Mouse (Mus musculus) MEL (cell line): ENCODE results near the gene Igf1r. TPM values are rescaled to one million over a fixed set of nuclear protein-coding genes. Genes with fewer than 3 reads are reported as not detected.
A peak's percentile ranks its signal among the peaks of the same experiment; 100 is the strongest.

ENCODE experiments used
- DNase-seq: peaks from one replicate; pipeline ENCODE4 v3.0.0; 2011; ENCODE audit warnings: low read depth, low spot score
- H3K27ac ChIP-seq: 2 replicates; pipeline ENCODE4 v1.5.1; 2012; ENCODE audit warnings: low read depth, mild to moderate bottlenecking, control low read depth, low read length, moderate library complexity; ENCODE audit not compliant: control insufficient read depth
- H3K27me3 ChIP-seq, 2 experiments: fragments of 150-350 bp in 1 of 2; sonication (generic) in 1 of 2; 2 replicates each; pipeline ENCODE4 v1.6.1; 2012; ENCODE audit warnings: low read length in 2 of 2, mild to moderate bottlenecking in 2 of 2, improper control_type of control experiment in 1 of 2, moderate library complexity in 1 of 2; ENCODE audit not compliant: insufficient read depth in 2 of 2, control insufficient read depth in 1 of 2
- H3K36me3 ChIP-seq, 2 experiments: 2 replicates each; pipeline ENCODE4 v1.6.1; 2012 to 2014; ENCODE audit warnings: low read length in 2 of 2, improper control_type of control experiment in 1 of 2, inconsistent platforms in 1 of 2, mild to moderate bottlenecking in 1 of 2; ENCODE audit not compliant: insufficient read depth in 2 of 2, control insufficient read depth in 1 of 2
- H3K4me1 ChIP-seq, 2 experiments: fragments of 150-350 bp in 1 of 2; sonication (generic) in 1 of 2; 2 replicates each; pipeline ENCODE4 v1.6.1; 2012; ENCODE audit warnings: low read length in 2 of 2, improper control_type of control experiment in 1 of 2, mild to moderate bottlenecking in 1 of 2; ENCODE audit not compliant: insufficient read depth in 2 of 2, control insufficient read depth in 1 of 2
- H3K4me3 ChIP-seq, 2 experiments: fragments of 150-350 bp in 1 of 2; sonication (generic) in 1 of 2; 2 replicates each; pipeline ENCODE4 v1.5.1; 2012; ENCODE audit warnings: low read depth in 2 of 2, low read length in 2 of 2, mild to moderate bottlenecking in 2 of 2, moderate library complexity in 2 of 2, control low read depth in 1 of 2, improper control_type of control experiment in 1 of 2; ENCODE audit not compliant: control insufficient read depth in 1 of 2, insufficient read depth in 1 of 2
- H3K79me2 ChIP-seq: 2 replicates; pipeline ENCODE4 v1.6.1; 2012; ENCODE audit warnings: mild to moderate bottlenecking, low read length, moderate library complexity; ENCODE audit not compliant: control insufficient read depth, poor library complexity, insufficient read depth
- H3K9ac ChIP-seq: 2 replicates; pipeline ENCODE4 v1.6.1; 2012; ENCODE audit warnings: low read depth, mild to moderate bottlenecking, control low read depth, low read length, moderate library complexity; ENCODE audit not compliant: control insufficient read depth, poor library complexity, severe bottlenecking
- H3K9me3 ChIP-seq: fragments of 150-350 bp; sonication (generic); replicated peaks from 2 replicates; pipeline ENCODE4 v1.6.1; 2012; ENCODE audit warnings: mild to moderate bottlenecking, low read length, improper control_type of control experiment, moderate library complexity; ENCODE audit not compliant: insufficient read depth
- BHLHE40 ChIP-seq: IDR thresholded peaks from 2 replicates; pipeline ENCODE4 v1.6.1; 2012; ENCODE audit warnings: low read depth, mild to moderate bottlenecking, inconsistent platforms, low read length, improper control_type of control experiment, borderline replicate concordance
- CHD1 ChIP-seq: IDR thresholded peaks from 2 replicates; pipeline ENCODE4 v1.6.1; 2012; ENCODE audit warnings: low read depth, mild to moderate bottlenecking, inconsistent platforms, low read length, improper control_type of control experiment
- CHD2 ChIP-seq: IDR thresholded peaks from 2 replicates; pipeline ENCODE4 v1.6.1; 2011; ENCODE audit warnings: low read length, improper control_type of control experiment
- E2F4 ChIP-seq: IDR thresholded peaks from 2 replicates; pipeline ENCODE4 v1.6.1; 2011; ENCODE audit warnings: low read depth, low read length, improper control_type of control experiment, borderline replicate concordance
- ELF1 ChIP-seq: IDR thresholded peaks from 2 replicates; pipeline ENCODE4 v1.6.1; 2014; ENCODE audit warnings: low read depth, mild to moderate bottlenecking, inconsistent platforms, low read length, improper control_type of control experiment, moderate library complexity
- EP300 ChIP-seq, 2 experiments: IDR thresholded peaks; 2 replicates each; pipeline ENCODE4 v1.6.1; 2011; ENCODE audit warnings: improper control_type of control experiment in 2 of 2, low read length in 2 of 2, low read depth in 1 of 2, mild to moderate bottlenecking in 1 of 2
- ETS1 ChIP-seq: IDR thresholded peaks from 2 replicates; pipeline ENCODE4 v1.6.1; 2012; ENCODE audit warnings: low read depth, mild to moderate bottlenecking, inconsistent platforms, low read length, improper control_type of control experiment, moderate library complexity
- GABPA ChIP-seq: IDR thresholded peaks from 2 replicates; pipeline ENCODE4 v1.6.1; 2012; ENCODE audit warnings: low read depth, mild to moderate bottlenecking, inconsistent platforms, low read length, improper control_type of control experiment, moderate library complexity
- GATA1 ChIP-seq: IDR thresholded peaks from 2 replicates; pipeline ENCODE4 v1.6.1; 2011; ENCODE audit warnings: low read depth, low read length, improper control_type of control experiment
- HCFC1 ChIP-seq: IDR thresholded peaks from 2 replicates; pipeline ENCODE4 v1.6.1; 2012; ENCODE audit warnings: low read depth, mild to moderate bottlenecking, inconsistent platforms, low read length, improper control_type of control experiment, moderate library complexity
- JUND ChIP-seq: IDR thresholded peaks from 2 replicates; pipeline ENCODE4 v1.6.1; 2011; ENCODE audit warnings: low read depth, mild to moderate bottlenecking, improper control_type of control experiment, low read length
- MAFK ChIP-seq: IDR thresholded peaks from 2 replicates; pipeline ENCODE4 v1.6.1; 2011; ENCODE audit warnings: low read depth, mild to moderate bottlenecking, low read length, improper control_type of control experiment, borderline replicate concordance
- MAZ ChIP-seq: IDR thresholded peaks from 2 replicates; pipeline ENCODE4 v1.6.1; 2012; ENCODE audit warnings: low read depth, mild to moderate bottlenecking, inconsistent platforms, low read length, improper control_type of control experiment
- MEF2A ChIP-seq: IDR thresholded peaks from 2 replicates; pipeline ENCODE4 v1.6.1; 2014; ENCODE audit warnings: low read depth, mild to moderate bottlenecking, inconsistent platforms, low read length, improper control_type of control experiment; ENCODE audit not compliant: poor library complexity, insufficient replicate concordance, severe bottlenecking; ENCODE audit errors: extremely low read depth
- MXI1 ChIP-seq: IDR thresholded peaks from 2 replicates; pipeline ENCODE4 v1.6.1; 2011; ENCODE audit warnings: mild to moderate bottlenecking, low read depth, low read length, improper control_type of control experiment
- MYB ChIP-seq: IDR thresholded peaks from 2 replicates; pipeline ENCODE4 v1.6.1; 2011; ENCODE audit warnings: mild to moderate bottlenecking, low read depth, low read length, improper control_type of control experiment
- MYC ChIP-seq: IDR thresholded peaks from 2 replicates; pipeline ENCODE4 v1.6.1; 2011; ENCODE audit warnings: low read depth, mild to moderate bottlenecking, low read length, improper control_type of control experiment, moderate library complexity
- NELFE ChIP-seq: IDR thresholded peaks from 2 replicates; pipeline ENCODE4 v1.6.1; 2011; ENCODE audit warnings: low read depth, low read length, improper control_type of control experiment
- POLR2A ChIP-seq, 2 experiments: IDR thresholded peaks; 2 replicates each; pipeline ENCODE4 v1.6.1; 2011 to 2012; ENCODE audit warnings: low read length in 2 of 2, mild to moderate bottlenecking in 2 of 2, control low read depth in 1 of 2, improper control_type of control experiment in 1 of 2, low read depth in 1 of 2, moderate library complexity in 1 of 2; ENCODE audit not compliant: control insufficient read depth in 1 of 2, insufficient read depth in 1 of 2, poor library complexity in 1 of 2
- POLR2AphosphoS2 ChIP-seq: IDR thresholded peaks from 2 replicates; pipeline ENCODE4 v1.6.1; 2011; ENCODE audit warnings: low read length, improper control_type of control experiment
- RCOR1 ChIP-seq: IDR thresholded peaks from 2 replicates; pipeline ENCODE4 v1.6.1; 2012; ENCODE audit warnings: low read depth, mild to moderate bottlenecking, inconsistent platforms, low read length, improper control_type of control experiment
- SIN3A ChIP-seq: IDR thresholded peaks from 2 replicates; pipeline ENCODE4 v1.6.1; 2012; ENCODE audit warnings: low read length, improper control_type of control experiment, inconsistent platforms
- SMC3 ChIP-seq: IDR thresholded peaks from 2 replicates; pipeline ENCODE4 v1.6.1; 2011; ENCODE audit warnings: low read depth, low read length, improper control_type of control experiment
- TAL1 ChIP-seq: IDR thresholded peaks from 2 replicates; pipeline ENCODE4 v1.6.1; 2012; ENCODE audit warnings: mild to moderate bottlenecking, inconsistent platforms, low read length, moderate library complexity, mixed read lengths
- TCF12 ChIP-seq: IDR thresholded peaks from 2 replicates; pipeline ENCODE4 v1.6.1; 2014; ENCODE audit warnings: low read depth, mild to moderate bottlenecking, inconsistent platforms, low read length, improper control_type of control experiment, moderate library complexity
- UBTF ChIP-seq: IDR thresholded peaks from 2 replicates; pipeline ENCODE4 v1.6.1; 2012; ENCODE audit warnings: low read depth, mild to moderate bottlenecking, inconsistent platforms, low read length, improper control_type of control experiment, moderate library complexity, borderline replicate concordance; ENCODE audit not compliant: insufficient read depth
- USF1 ChIP-seq: IDR thresholded peaks from 2 replicates; pipeline ENCODE4 v1.6.1; 2014; ENCODE audit warnings: low read depth, mild to moderate bottlenecking, inconsistent platforms, low read length, improper control_type of control experiment, moderate library complexity
- ZKSCAN1 ChIP-seq: IDR thresholded peaks from 2 replicates; pipeline ENCODE4 v1.6.1; 2012; ENCODE audit warnings: low read depth, mild to moderate bottlenecking, inconsistent platforms, low read length, improper control_type of control experiment, moderate library complexity
- ZNF384 ChIP-seq: IDR thresholded peaks from 2 replicates; pipeline ENCODE4 v1.6.1; 2012; ENCODE audit warnings: low read depth, mild to moderate bottlenecking, inconsistent platforms, low read length, improper control_type of control experiment
- polyA plus RNA-seq, 2 experiments: library from polyadenylated mRNA; stranded (reverse) in 1 of 2; unstranded in 1 of 2; fragments of >175 nt in 1 of 2; fragments of >200 nt in 1 of 2; gene quantifications; 2 replicates each; pipeline versions ENCODE4 v1.2.1 to v1.2.4; 2012; ENCODE audit warnings: low replicate concordance in 2 of 2, low read depth in 1 of 2; ENCODE audit not compliant: insufficient read length in 2 of 2, insufficient read depth in 1 of 2, missing spikeins in 1 of 2
- total RNA-seq: library from RNA; depleted of rRNA; stranded (reverse); fragments of 300-350 nt; gene quantifications from 2 replicates; pipeline ENCODE4 v1.2.3, GENCODE M21; 2012

The Igf1r gene
- total and polyA plus RNA-seq, 3 experiments, result 11.8 to 11.9 TPM; not detected in 1

DNA sequence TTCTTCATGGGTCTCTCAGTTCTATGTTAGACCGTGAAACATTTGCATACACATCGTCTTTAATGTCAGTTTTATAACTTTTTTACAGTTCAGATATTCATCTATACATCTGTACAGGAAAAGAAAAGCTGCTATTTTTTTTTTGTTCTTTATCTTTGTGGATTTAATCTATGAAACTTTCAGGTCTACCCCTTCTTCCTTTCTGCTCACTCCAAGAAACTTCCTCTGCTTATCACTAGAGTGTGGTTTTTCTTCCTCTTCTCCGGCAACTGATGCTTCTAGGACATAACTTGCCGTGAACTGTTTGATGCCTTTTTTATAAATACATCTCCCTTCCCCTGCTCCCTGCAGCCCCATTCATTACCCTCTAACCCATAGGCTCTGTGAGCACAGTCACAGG lies 275.0 kb downstream of the Igf1r start:
- H3K9ac ChIP-seq, result no peak overlapping the region
- H3K27ac ChIP-seq, result no peak overlapping the region
- H3K36me3 ChIP-seq, result peaks cover 0 to 20% of the 10 kb centered on the region in 2 experiments; a peak in 3 of 4 replicates
- no peak overlapping the region for H3K4me3 ChIP-seq
- peaks cover 2 to 19% of the 10 kb centered on the region in 2 experiments; a peak in 2 of 4 replicates for H3K4me1 ChIP-seq
- DNase-seq, result peak; percentile 38
- no peaks in the 10 kb centered on the region for H3K27me3 ChIP-seq
- H3K9me3 ChIP-seq, result no peaks in the 10 kb centered on the region
- H3K79me2 ChIP-seq, result no peaks in the 10 kb centered on the region
- TF ChIP-seq ETS1, result 0 out of 2 replicates have a peak, but pooled peaks have one; percentile 29
- no peak for TF ChIP-seq ZKSCAN1
- TF ChIP-seq CHD2, result no peak
- TF ChIP-seq TCF12, result peak; percentile 46; the same call in 1 of the 2 replicates
- TF ChIP-seq USF1, result no peak
- no peak for TF ChIP-seq SMC3
- no peak for TF ChIP-seq CHD1
- no peak for TF ChIP-seq GABPA
- peak; percentile 82 for TF ChIP-seq ZNF384
- TF ChIP-seq EP300 (IDR thresholded peaks at IDR 0.05; ENCODE audit: low read depth in 1 of 2, low read length in 2 of 2), result peak; percentile 56 to 68
- 0 out of 2 replicates have a peak, but pooled peaks have one; percentile 24 for TF ChIP-seq SIN3A
- TF ChIP-seq TAL1, result no peak
- TF ChIP-seq JUND, result no peak
- TF ChIP-seq E2F4, result no peak
- no peak for TF ChIP-seq MYC
- TF ChIP-seq MAFK, result no peak
- no peak for TF ChIP-seq MYB
- peak; percentile 72 for TF ChIP-seq RCOR1
- no peak for TF ChIP-seq POLR2A (IDR thresholded peaks at IDR 0.05; ENCODE audit: control insufficient read depth in 1 of 2, insufficient read depth in 1 of 2, low read depth in 1 of 2, low read length in 2 of 2, poor library complexity in 1 of 2)
- TF ChIP-seq BHLHE40, result no peak
- TF ChIP-seq GATA1, result peak; percentile 77

- Histone ChIP-seq H3K4me3 (no peak overlapping the region), H3K9ac (no peak overlapping the region), H3K9me3 (no peaks in the 10 kb centered on the region), H3K79me2 (no peaks in the 10 kb centered on the region), H3K27ac (no peak overlapping the region), H3K4me1 (peaks cover 2 to 19% of the 10 kb centered on the region in 2 experiments; a peak in 2 of 4 replicates), H3K36me3 (peaks cover 0 to 20% of the 10 kb centered on the region in 2 experiments; a peak in 3 of 4 replicates), H3K27me3 (no peaks in the 10 kb centered on the region)
- TF ChIP-seq POLR2A (IDR thresholded peaks at IDR 0.05; ENCODE audit: control insufficient read depth in 1 of 2, insufficient read depth in 1 of 2, low read depth in 1 of 2, low read length in 2 of 2, poor library complexity in 1 of 2) (no peak), GABPA (no peak), EP300 (IDR thresholded peaks at IDR 0.05; ENCODE audit: low read depth in 1 of 2, low read length in 2 of 2) (no peak), UBTF (no peak), ZKSCAN1 (no peak), GATA1 (no peak), ELF1 (no peak), MYC (no peak), ETS1 (no peak), POLR2AphosphoS2 (no peak), SMC3 (no peak), NELFE (no peak), RCOR1 (no peak), HCFC1 (no peak), MEF2A (no peak), MXI1 (no peak), E2F4 (no peak), CHD2 (no peak), MAZ (no peak)
- no peak for DNase-seq
These were observed 275.9 kb downstream of the Igf1r start for GRCm38 (mm10) chr7:68228491-68228890.
